Mouse (Mus musculus) adrenal gland, postnatal 10 days (tissue): ENCODE results near the gene Zfp462. TPM values are rescaled to one million over a fixed set of nuclear protein-coding genes. Genes with fewer than 3 reads are reported as not detected.

Experiments
- DNase-seq: peaks from one replicate; pipeline ENCODE4 v3.0.0; 2021; ENCODE audit warnings: mixed read lengths
- total RNA-seq, 2 experiments: library from RNA; stranded (reverse); gene quantifications; 2 replicates each; pipeline ENCODE4 v1.2.3; 2021

Zfp462 gene
- total RNA-seq, 2 experiments from 2014 or later = 36.5 to 49.0 TPM

DNA sequence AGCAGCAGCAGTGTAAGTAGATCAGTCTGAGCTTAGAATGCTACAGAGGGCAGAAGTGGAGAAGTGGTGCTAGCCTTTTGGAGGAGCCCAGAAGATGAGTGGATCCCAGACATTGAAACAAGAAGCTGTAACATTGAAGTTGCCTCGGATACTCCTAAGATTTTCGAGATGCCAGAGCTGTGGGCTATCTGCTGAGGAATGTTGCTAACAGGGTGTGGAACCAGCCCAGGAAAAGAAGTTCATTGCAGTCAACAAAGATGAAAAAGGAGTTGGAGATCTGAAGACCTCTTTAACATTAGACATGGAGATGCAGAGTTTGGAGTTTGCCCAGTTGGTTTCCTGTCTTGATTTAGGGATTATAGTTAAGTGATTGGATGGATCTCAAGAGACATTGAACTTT, 51.2 kb downstream of the Zfp462 start:
- no peak for DNase-seq

DNA sequence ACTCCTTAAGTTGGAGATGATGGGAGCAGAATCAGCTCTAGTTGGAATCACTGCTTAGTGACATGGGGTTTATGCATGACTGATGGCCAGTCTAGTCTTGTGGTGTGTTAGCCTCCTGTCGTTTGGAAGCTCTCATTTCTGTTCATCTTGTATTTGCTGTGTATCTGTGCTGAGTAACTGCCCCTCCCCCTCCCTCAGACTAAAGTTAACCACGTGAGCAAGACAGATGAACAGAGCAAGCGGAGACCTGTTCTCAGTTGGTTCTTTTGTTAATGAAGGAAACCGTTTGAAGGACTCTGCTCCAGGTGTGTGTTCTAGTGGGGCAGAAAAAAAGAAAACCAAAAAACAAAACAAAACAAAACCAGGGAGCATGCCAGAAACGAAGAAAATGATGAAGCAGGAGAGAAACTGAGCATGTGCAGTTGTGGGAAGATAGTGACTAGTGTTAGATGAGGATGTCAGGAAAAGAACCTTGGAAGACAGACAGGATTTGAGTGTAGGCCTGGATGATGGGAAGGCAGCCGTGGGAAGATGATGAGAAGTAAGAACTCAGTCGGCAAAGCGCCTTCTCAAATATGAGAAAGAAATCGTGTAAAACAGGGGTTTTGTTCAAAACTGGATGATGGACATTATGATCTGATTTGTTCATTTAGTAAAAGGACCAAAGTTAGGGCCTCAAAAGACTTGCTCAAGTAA, 53.4 kb downstream of the Zfp462 start:
- DNase-seq = no peak

GRCm38 (mm10) chr4:54999556-54999955, 54.7 kb downstream of the Zfp462 start:
- no peak for DNase-seq

GRCm38 (mm10) chr4:55001386-55001785, 56.5 kb downstream of the Zfp462 start:
- peak; percentile 38 for DNase-seq

DNA sequence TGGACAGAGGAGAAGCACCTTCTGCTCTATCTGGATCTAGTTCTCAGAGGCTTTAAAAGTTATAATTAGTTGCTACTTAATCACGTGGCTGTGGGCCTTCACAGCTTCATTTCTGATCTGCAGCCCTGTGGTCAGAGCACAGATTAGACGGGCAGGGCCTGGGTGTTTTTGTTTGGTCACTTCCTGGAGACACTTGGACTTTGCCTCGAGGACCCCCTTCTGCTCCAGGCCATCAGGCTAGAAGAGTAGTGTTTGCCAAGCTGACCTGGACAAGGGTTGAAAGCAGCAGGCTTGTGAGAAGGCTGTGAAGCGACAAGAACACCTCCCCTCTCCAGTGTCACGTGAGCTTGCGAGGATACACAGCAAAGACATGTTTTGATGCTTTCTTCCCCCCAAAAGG, 58.3 kb downstream of the Zfp462 start:
- no peak for DNase-seq

- DNase-seq = peak; percentile 41
Observed at GRCm38 (mm10) chr4:55005066-55005465, 60.2 kb downstream of the Zfp462 start.

GRCm38 (mm10) chr4:55005521-55005969, 60.7 kb downstream of the Zfp462 start:
- peak; percentile 58 for DNase-seq

DNA sequence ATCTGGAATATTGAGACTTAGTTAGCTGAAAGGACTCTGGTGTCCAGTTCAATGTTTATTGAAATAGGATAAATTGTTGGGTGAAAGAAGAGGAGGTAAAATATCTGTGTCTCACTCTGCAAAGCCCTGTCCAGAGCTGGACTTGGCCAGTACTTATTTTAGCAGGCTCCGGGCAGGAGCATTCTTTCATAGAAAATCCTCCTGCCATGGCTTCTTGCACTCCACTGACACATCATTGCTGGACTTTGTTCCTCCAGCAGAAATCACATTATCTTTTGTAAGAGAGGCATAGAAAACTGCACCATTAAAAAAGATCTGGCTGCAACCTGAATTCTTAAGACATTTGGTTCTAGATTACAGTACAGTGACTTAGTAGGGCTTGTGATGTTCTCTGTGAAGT, 61.2 kb downstream of the Zfp462 start:
- DNase-seq = no peak

DNA sequence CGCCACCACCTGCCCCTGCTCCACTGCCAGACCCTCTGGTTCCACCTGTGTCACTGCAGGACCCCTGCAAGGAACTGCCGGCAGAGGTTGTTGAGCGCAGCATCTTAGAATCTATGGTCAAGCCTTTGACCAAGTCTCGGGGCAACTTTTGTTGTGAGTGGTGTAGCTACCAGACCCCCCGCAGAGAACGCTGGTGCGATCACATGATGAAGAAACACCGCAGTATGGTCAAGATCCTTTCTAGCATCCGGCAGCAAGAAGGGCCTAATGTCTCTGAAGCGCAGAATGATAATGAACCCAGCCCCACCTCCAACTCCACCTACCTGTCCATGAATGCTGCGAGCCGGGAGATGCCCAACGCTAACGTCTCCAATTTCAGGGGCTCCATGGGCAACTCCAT, 63.8 kb downstream of the Zfp462 start:
- DNase-seq = no peak

DNA sequence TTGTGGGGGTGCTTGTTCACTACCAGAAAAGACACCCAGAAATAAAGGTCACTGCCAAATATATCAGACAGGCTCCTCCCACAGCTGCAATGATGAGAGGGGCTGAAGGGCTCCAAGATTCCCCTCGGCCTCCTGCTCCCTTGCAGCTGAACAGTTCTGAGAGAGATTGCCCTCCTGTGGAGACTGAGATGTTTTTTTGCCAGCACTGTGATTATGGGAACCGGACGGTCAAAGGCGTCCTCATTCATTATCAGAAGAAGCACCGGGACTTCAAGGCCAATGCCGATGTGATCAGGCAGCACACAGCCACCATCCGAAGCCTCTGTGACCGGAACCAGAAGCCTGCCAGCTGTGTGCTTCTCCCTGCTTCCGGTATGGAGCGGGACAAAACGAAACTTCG, 66.5 kb downstream of the Zfp462 start:
- DNase-seq = peak; percentile 51

- no peak for DNase-seq
Observed at GRCm38 (mm10) chr4:55013563-55014248, 68.9 kb downstream of the Zfp462 start.

- no peak for DNase-seq
Observed at GRCm38 (mm10) chr4:55014731-55015463, 70.0 kb downstream of the Zfp462 start.

DNA sequence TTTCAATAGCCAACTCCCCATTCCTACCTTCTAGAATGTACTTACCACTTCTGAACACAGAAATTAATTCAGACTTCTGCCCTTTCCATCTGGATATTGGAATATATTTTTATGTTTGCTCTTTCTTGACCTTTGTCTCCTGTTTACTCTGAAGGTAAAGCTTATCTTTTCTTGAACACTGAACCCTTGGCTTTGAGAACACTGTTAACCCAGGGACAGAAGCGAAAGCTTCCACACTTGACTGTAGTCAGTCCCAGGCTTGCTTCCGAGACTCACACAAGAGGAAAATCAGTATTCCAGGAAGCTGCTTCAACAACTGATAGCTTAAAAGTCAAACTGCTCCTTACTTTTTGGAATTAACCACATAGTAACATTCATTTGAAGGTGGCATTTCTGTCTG, 70.7 kb downstream of the Zfp462 start:
- DNase-seq = no peak

DNA sequence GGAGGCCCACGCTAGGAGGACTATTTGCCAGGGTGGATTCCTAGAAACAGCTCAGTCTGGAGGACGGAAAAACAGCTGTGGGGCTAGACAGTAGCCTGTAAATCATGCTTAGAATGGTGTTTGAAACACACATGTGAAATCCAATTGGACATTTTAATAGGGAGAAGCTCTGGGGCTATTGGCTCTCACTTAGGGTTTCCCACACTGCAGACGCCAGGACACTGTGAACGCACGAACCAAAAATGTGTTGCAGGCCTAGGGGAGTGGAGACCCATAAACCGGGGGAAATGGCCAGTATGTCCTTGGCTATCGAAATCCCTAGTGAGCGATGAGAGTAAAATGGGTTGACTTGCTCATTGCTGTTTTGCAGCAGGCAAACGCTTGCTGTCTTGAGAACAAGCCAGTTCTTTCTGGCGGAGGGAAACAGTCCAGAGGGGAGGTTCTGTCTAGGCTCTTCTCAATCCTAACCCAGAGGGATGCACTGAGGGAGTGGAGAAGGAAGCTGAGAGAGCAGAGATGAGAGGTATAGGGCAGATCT, 81.3 kb downstream of the Zfp462 start:
- no peak for DNase-seq

- no peak for DNase-seq
Observed at GRCm38 (mm10) chr4:55030401-55030800, 85.6 kb downstream of the Zfp462 start.

DNA sequence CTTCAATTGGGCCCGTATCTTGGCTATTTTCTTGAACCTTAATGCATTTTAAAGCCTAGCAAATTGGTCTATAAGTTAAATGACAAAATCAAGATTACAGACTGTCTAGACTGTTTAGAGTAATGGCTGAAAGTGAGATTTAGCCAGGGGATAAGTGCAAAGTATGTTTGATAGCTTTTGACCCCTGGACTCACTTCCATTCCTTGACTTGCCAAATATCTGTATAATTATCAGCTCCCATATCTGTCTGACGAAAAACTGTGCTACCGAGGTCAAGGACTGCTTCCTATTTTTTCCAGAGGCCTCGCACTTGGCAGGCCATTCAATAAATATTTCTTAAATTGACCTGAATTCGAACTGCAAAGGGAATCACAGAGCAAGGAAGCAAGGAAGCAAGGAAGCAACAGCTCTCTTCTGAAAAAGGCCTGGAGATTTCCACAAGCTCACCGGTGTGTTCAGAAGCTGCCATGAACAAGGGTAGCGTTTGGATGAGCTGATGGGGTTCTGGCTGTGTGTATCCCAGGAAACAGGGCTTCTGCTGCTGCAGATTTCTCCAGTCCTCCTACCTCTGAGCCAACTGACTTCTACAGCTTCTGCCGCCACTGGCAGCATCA, 87.6 kb downstream of the Zfp462 start:
- DNase-seq = no peak

DNA sequence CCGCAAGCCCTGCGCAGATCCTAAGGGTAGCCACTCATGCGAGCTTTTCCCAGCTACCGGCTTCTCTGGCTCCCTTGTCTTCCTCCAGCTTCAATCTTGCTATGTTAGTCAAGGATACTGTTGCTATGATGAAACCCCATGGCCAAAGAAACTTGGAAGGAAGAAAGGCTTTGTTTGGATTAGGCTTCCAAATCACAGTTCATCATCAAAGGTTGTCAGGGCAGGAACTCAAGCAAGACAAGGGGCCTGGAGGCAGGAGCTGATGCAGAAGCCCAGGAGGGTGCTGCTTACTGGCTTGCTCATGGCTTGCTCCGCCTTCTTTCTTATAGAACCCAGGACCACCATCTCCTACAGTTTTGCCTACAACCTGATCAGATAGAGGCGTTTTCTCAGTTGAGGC, 88.6 kb downstream of the Zfp462 start:
- DNase-seq = no peak

- no peak for DNase-seq
Observed at GRCm38 (mm10) chr4:55038139-55038538, 93.3 kb downstream of the Zfp462 start.

- DNase-seq = no peak
Observed at GRCm38 (mm10) chr4:55040258-55040964, 95.6 kb downstream of the Zfp462 start.

DNA sequence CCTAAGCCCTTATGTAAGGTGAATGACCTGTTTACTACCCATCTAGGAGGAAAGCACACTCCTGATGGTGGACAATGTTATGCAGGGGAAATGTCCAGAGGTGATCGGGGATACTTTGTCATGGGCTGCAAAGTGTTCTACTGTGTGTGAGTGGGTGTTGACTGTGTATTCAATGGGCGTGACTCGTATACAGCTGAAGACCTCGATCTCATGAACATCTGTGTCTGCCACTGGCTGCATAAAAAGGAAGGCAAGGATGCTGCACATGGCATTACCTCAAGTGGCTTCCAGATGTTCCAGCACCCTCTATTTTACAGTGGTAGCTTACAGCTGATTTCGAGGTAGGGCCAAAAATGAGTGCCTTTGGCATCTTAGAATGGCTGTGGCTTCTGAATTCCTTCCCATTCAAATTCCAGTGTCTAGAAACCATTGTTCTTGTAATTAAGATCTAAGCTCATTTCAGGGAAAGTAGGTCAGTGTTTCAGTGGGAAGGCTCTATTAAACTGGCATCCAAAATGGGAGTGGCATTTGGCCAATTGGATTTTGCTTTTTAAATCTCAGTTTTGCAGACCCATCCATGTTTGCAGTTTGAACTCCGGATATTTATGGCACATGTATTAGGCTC, 96.4 kb downstream of the Zfp462 start:
- DNase-seq = no peak

GRCm38 (mm10) chr4:55042573-55042972, 97.7 kb downstream of the Zfp462 start:
- DNase-seq = no peak
